Mouse (Mus musculus) MEL (cell line): Measurements from ENCODE around the gene Comtd1. TPM values are rescaled to one million over a fixed set of nuclear protein-coding genes. Genes with fewer than 3 reads are reported as not detected.

ENCODE experiments used
- DNase-seq: peaks from one replicate; pipeline ENCODE4 v3.0.0; 2011; ENCODE audit warnings: low read depth, low spot score
- H3K27ac ChIP-seq: 2 replicates; pipeline ENCODE4 v1.5.1; 2012; ENCODE audit warnings: low read depth, mild to moderate bottlenecking, control low read depth, low read length, moderate library complexity; ENCODE audit not compliant: control insufficient read depth
- H3K27me3 ChIP-seq, 2 experiments: fragments of 150-350 bp in 1 of 2; sonication (generic) in 1 of 2; 2 replicates each; pipeline ENCODE4 v1.6.1; 2012; ENCODE audit warnings: low read length in 2 of 2, mild to moderate bottlenecking in 2 of 2, improper control_type of control experiment in 1 of 2, moderate library complexity in 1 of 2; ENCODE audit not compliant: insufficient read depth in 2 of 2, control insufficient read depth in 1 of 2
- H3K36me3 ChIP-seq, 2 experiments: 2 replicates each; pipeline ENCODE4 v1.6.1; 2012 to 2014; ENCODE audit warnings: low read length in 2 of 2, improper control_type of control experiment in 1 of 2, inconsistent platforms in 1 of 2, mild to moderate bottlenecking in 1 of 2; ENCODE audit not compliant: insufficient read depth in 2 of 2, control insufficient read depth in 1 of 2
- H3K4me1 ChIP-seq, 2 experiments: fragments of 150-350 bp in 1 of 2; sonication (generic) in 1 of 2; 2 replicates each; pipeline ENCODE4 v1.6.1; 2012; ENCODE audit warnings: low read length in 2 of 2, improper control_type of control experiment in 1 of 2, mild to moderate bottlenecking in 1 of 2; ENCODE audit not compliant: insufficient read depth in 2 of 2, control insufficient read depth in 1 of 2
- H3K4me3 ChIP-seq, 2 experiments: fragments of 150-350 bp in 1 of 2; sonication (generic) in 1 of 2; 2 replicates each; pipeline ENCODE4 v1.5.1; 2012; ENCODE audit warnings: low read depth in 2 of 2, low read length in 2 of 2, mild to moderate bottlenecking in 2 of 2, moderate library complexity in 2 of 2, control low read depth in 1 of 2, improper control_type of control experiment in 1 of 2; ENCODE audit not compliant: control insufficient read depth in 1 of 2, insufficient read depth in 1 of 2
- H3K79me2 ChIP-seq: 2 replicates; pipeline ENCODE4 v1.6.1; 2012; ENCODE audit warnings: mild to moderate bottlenecking, low read length, moderate library complexity; ENCODE audit not compliant: control insufficient read depth, poor library complexity, insufficient read depth
- H3K9ac ChIP-seq: 2 replicates; pipeline ENCODE4 v1.6.1; 2012; ENCODE audit warnings: low read depth, mild to moderate bottlenecking, control low read depth, low read length, moderate library complexity; ENCODE audit not compliant: control insufficient read depth, poor library complexity, severe bottlenecking
- H3K9me3 ChIP-seq: fragments of 150-350 bp; sonication (generic); replicated peaks from 2 replicates; pipeline ENCODE4 v1.6.1; 2012; ENCODE audit warnings: mild to moderate bottlenecking, low read length, improper control_type of control experiment, moderate library complexity; ENCODE audit not compliant: insufficient read depth
- BHLHE40 ChIP-seq: IDR thresholded peaks from 2 replicates; pipeline ENCODE4 v1.6.1; 2012; ENCODE audit warnings: low read depth, mild to moderate bottlenecking, inconsistent platforms, low read length, improper control_type of control experiment, borderline replicate concordance
- CHD2 ChIP-seq: IDR thresholded peaks from 2 replicates; pipeline ENCODE4 v1.6.1; 2011; ENCODE audit warnings: low read length, improper control_type of control experiment
- E2F4 ChIP-seq: IDR thresholded peaks from 2 replicates; pipeline ENCODE4 v1.6.1; 2011; ENCODE audit warnings: low read depth, low read length, improper control_type of control experiment, borderline replicate concordance
- EP300 ChIP-seq, 2 experiments: IDR thresholded peaks; 2 replicates each; pipeline ENCODE4 v1.6.1; 2011; ENCODE audit warnings: improper control_type of control experiment in 2 of 2, low read length in 2 of 2, low read depth in 1 of 2, mild to moderate bottlenecking in 1 of 2
- ETS1 ChIP-seq: IDR thresholded peaks from 2 replicates; pipeline ENCODE4 v1.6.1; 2012; ENCODE audit warnings: low read depth, mild to moderate bottlenecking, inconsistent platforms, low read length, improper control_type of control experiment, moderate library complexity
- GATA1 ChIP-seq: IDR thresholded peaks from 2 replicates; pipeline ENCODE4 v1.6.1; 2011; ENCODE audit warnings: low read depth, low read length, improper control_type of control experiment
- MAZ ChIP-seq: IDR thresholded peaks from 2 replicates; pipeline ENCODE4 v1.6.1; 2012; ENCODE audit warnings: low read depth, mild to moderate bottlenecking, inconsistent platforms, low read length, improper control_type of control experiment
- NELFE ChIP-seq: IDR thresholded peaks from 2 replicates; pipeline ENCODE4 v1.6.1; 2011; ENCODE audit warnings: low read depth, low read length, improper control_type of control experiment
- POLR2A ChIP-seq, 2 experiments: IDR thresholded peaks; 2 replicates each; pipeline ENCODE4 v1.6.1; 2011 to 2012; ENCODE audit warnings: low read length in 2 of 2, mild to moderate bottlenecking in 2 of 2, control low read depth in 1 of 2, improper control_type of control experiment in 1 of 2, low read depth in 1 of 2, moderate library complexity in 1 of 2; ENCODE audit not compliant: control insufficient read depth in 1 of 2, insufficient read depth in 1 of 2, poor library complexity in 1 of 2
- SIN3A ChIP-seq: IDR thresholded peaks from 2 replicates; pipeline ENCODE4 v1.6.1; 2012; ENCODE audit warnings: low read length, improper control_type of control experiment, inconsistent platforms
- TAL1 ChIP-seq: IDR thresholded peaks from 2 replicates; pipeline ENCODE4 v1.6.1; 2012; ENCODE audit warnings: mild to moderate bottlenecking, inconsistent platforms, low read length, moderate library complexity, mixed read lengths
- TCF12 ChIP-seq: IDR thresholded peaks from 2 replicates; pipeline ENCODE4 v1.6.1; 2014; ENCODE audit warnings: low read depth, mild to moderate bottlenecking, inconsistent platforms, low read length, improper control_type of control experiment, moderate library complexity
- polyA plus RNA-seq, 2 experiments: library from polyadenylated mRNA; stranded (reverse) in 1 of 2; unstranded in 1 of 2; fragments of >175 nt in 1 of 2; fragments of >200 nt in 1 of 2; gene quantifications; 2 replicates each; pipeline versions ENCODE4 v1.2.1 to v1.2.4; 2012; ENCODE audit warnings: low replicate concordance in 2 of 2, low read depth in 1 of 2; ENCODE audit not compliant: insufficient read length in 2 of 2, insufficient read depth in 1 of 2, missing spikeins in 1 of 2
- total RNA-seq: library from RNA; depleted of rRNA; stranded (reverse); fragments of 300-350 nt; gene quantifications from 2 replicates; pipeline ENCODE4 v1.2.3, GENCODE M21; 2012

Gene Comtd1
- total and polyA plus RNA-seq, 3 experiments = 35.7 to 36.4 TPM; not detected in 1

GRCm38 (mm10) chr14:21850419-21851127 lies 1.8 kb upstream of the Comtd1 start:
- H3K79me2 ChIP-seq = peaks cover 9% of the 10 kb centered on the region
- peak overlapping the region; percentile 54 for H3K9ac ChIP-seq
- TF ChIP-seq SIN3A (0 out of 2 replicates have a peak, but pooled peaks have one; percentile 26), EP300 (IDR thresholded peaks at IDR 0.05; ENCODE audit: low read depth in 1 of 2, low read length in 2 of 2) (peak in 1 of 2 experiments; percentile 63; a peak in 2 of 4 replicates), MAZ (no peak), BHLHE40 (peak; percentile 31; the same call in 1 of the 2 replicates), CHD2 (no peak), GATA1 (peak; percentile 50; the same call in 1 of the 2 replicates), TCF12 (0 out of 2 replicates have a peak, but pooled peaks have one; percentile 34), E2F4 (no peak), TAL1 (peak; percentile 70), ETS1 (peak; percentile 24; the same call in 1 of the 2 replicates)
- H3K27me3 ChIP-seq = no peaks in the 10 kb centered on the region
- DNase-seq = no peak
- H3K4me3 ChIP-seq = peak overlapping the region; percentile 34 to 52
- H3K36me3 ChIP-seq = peaks cover 0 to 21% of the 10 kb centered on the region in 2 experiments; a peak in 2 of 4 replicates
- H3K4me1 ChIP-seq = peaks cover 9 to 33% of the 10 kb centered on the region in 2 experiments
- peak overlapping the region; percentile 75 for H3K27ac ChIP-seq
- no peaks in the 10 kb centered on the region for H3K9me3 ChIP-seq

- no peaks in the 10 kb centered on the region for H3K9me3 ChIP-seq
- H3K79me2 ChIP-seq = peaks cover 9% of the 10 kb centered on the region
- no peaks in the 10 kb centered on the region for H3K27me3 ChIP-seq
- peaks cover 0 to 21% of the 10 kb centered on the region in 2 experiments; a peak in 2 of 4 replicates for H3K36me3 ChIP-seq
- peak overlapping the region; percentile 54 for H3K9ac ChIP-seq
- H3K4me1 ChIP-seq = peaks cover 9 to 33% of the 10 kb centered on the region in 2 experiments
- peak overlapping the region; percentile 34 to 52 for H3K4me3 ChIP-seq
- peak; percentile 81 for DNase-seq
- TF ChIP-seq NELFE (no peak), POLR2A (IDR thresholded peaks at IDR 0.05; ENCODE audit: control insufficient read depth in 1 of 2, insufficient read depth in 1 of 2, low read depth in 1 of 2, low read length in 2 of 2, poor library complexity in 1 of 2) (0 out of 4 replicates have a peak, but pooled peaks of 1 of the 2 experiments have one; percentile 38)
- peak overlapping the region; percentile 75 for H3K27ac ChIP-seq
These were observed 994 bp upstream of the Comtd1 start for GRCm38 (mm10) chr14:21849524-21850418.
